Mouse (Mus musculus) liver, embryonic 14.5 days (tissue): ENCODE measurements at regions not wholly inside any gene's neighbourhood (a gene's known extent, or its start where the extent isn't known, plus 50 kb on each side); places are given as distances from the start of the nearest gene placed in this dataset.

Source experiments
- CTCF ChIP-seq: IDR thresholded peaks from 2 replicates; pipeline ENCODE4 v1.5.1; 2016; ENCODE audit warnings: antibody characterized with exemption, low read depth, control low read depth
- EP300 ChIP-seq: IDR thresholded peaks from 2 replicates; pipeline ENCODE4 v1.6.1; 2016; ENCODE audit warnings: antibody characterized with exemption, low read depth

- TF ChIP-seq CTCF (no peak), EP300 (no peak)
Observed at GRCm38 (mm10) chr9:87784872-87785271, 53.8 kb upstream of the Tbx18 start.
